Mouse (Mus musculus) spleen, adult 18-20 months (tissue): ENCODE results near the gene Ankrd54.

Experiments
- DNase-seq, 2 experiments: peaks; one replicate each; pipeline ENCODE4 v3.0.0; 2022; ENCODE audit warnings: mixed read lengths in 2 of 2

Gene Ankrd54

DNA sequence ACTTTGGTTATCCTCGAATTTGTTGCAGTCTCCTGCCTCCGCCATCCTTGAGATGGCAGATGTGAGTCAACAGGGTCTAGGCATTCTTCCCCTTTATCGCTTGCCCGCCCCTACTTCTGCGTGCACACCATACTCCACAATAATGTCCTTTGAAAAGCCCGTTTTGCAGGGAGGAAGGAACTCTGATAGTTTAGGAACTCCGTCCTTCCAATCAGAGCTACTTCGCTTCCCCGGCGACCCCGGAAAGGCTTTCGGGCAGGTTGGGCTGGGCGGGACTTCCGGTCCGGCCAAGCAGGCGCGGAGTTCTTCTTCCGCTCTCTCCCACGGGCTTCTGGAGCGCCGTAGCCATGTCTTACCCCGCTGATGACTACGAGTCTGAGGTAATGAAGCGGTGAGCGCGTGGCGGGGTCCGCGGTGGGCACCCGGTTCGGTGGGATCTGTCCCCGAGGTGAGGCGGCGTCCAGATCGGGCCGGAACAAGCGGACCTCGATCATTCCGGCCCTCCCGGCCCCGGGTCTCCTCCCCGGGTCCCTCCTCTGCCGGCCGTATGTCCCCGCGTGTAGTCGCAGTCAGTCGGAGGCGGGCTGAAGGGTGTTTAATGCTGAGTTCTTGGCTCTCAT is 12.3 kb upstream of the Ankrd54 start, which contains the start of gene Eif3l:
Gene Eif3l (plus strand): TSS at position 267 of the 620 bp plus-strand sequence.
- peak; percentile 74 to 78 for DNase-seq

DNA sequence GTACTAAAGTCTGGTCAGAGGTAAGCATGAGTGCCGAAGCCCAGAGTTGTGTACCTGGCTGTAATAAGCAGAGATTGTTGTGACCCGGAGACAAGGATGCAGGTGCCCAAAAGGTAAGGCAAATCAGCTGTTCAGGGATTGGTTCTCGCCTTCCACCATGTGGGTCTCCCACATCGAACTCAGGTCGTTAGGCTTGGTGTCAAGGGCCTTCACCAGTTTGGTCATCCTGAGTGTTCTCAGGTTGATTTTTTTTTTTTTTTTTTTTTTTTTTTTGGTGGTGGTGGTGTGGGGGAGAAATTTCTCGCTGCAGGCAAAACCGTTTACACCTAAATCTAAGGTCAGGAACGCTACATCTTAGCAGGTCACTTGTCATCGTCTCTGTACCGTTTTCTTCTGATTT is 11.8 kb upstream of the Ankrd54 start:
- DNase-seq = no peak

DNA sequence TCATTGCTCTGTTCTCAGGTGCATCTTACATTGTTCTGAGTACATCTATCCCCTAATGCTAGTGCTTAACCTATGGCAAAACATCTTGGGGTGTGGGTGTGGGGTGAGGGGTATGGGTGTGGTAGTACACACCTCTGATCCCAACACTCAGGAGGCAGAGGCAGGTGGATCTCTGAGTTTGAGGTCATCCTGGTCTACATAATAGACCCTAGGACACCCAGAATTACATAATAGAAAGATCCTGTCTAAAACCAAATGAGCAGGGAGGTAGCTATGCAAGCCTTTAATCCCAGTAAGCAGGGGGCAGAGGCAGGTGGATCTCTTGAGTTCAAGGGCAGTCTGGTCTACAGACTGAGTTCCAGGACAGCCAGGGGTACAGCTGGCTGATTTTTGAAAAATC is 11.1 kb upstream of the Ankrd54 start:
- no peak for DNase-seq

DNA sequence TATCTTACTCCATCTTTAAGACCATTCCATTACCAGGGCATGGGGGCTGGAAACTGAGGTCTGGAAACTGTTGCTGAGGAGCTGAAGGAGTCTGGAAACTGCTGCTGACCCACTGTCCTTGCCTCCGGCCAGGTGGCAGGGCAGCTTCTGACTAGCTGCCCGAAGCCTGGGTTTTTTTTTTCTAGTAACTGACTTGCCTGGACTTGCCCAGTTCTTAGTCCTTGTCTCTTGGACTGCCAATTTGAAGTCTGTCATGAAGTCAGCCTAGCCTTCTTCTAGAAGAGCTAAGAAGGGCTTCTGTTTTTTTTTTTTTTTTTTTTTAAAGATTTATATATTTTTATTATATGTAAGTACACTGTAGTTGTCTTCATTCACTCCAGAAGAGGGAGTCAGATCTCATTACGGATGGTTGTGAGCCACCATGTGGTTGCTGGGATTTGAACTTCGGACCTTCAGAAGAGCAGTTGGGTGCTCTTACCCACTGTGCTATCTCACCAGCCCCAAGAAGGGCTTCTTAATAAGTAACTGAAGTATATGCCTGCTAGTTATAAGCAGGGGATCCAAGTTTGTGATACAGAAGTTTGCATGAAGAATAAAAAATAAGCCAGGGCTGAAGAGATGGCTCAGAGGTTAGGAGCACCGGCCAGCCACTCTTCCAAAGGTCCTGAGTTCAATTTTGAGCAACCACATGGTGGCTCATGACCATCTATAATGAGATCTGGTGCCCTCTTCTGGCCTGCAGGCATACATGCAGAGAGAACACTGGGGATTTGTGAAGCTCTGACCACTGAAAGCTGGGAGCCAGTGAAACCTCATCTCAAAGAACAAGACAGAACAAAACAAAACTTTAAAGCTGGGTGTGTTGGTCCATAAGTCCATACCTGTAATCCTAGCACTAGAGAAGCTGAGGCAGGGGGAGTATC is 8.7 kb upstream of the Ankrd54 start:
- DNase-seq = peak in 1 of 2 experiments; percentile 35

DNA sequence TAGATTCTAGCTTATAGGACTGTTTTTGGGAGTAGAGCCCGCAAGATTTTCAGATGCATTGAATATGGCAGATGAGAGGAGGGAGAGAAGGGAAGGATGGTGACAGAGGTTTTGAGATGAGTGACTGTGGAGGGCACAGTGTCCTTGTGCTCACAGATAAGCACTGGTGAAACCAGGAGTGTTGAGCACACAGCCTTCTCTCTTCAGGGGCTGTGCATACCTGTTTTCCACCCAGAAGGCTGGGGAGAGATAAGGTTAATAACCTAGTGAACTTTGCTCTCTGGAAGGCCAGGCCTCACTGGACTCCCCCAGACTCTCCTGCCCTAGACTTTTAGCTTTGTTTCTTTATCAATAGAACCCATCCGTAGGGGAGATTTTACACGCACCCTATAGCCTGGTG is 5.7 kb upstream of the Ankrd54 start:
- DNase-seq = no peak

DNA sequence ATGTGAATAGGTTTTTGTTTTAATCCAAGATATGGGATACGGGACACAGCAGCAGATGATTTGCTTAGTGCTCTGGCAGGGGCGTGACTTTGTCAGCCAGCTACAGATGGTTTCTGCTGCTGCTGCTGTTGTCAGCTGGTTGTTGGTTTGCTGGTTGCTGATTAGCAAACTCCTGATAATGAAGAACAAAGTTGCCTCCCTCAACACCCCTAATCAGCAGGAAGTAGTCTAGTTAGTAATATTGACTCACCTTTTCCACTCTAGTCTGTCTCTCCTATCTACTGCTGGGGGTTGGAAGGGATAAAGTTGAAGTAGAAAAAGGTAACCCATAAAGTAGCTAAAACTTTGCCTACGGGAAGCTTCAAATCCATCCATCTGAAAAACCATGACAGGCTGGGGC is 4.9 kb upstream of the Ankrd54 start:
- no peak for DNase-seq

DNA sequence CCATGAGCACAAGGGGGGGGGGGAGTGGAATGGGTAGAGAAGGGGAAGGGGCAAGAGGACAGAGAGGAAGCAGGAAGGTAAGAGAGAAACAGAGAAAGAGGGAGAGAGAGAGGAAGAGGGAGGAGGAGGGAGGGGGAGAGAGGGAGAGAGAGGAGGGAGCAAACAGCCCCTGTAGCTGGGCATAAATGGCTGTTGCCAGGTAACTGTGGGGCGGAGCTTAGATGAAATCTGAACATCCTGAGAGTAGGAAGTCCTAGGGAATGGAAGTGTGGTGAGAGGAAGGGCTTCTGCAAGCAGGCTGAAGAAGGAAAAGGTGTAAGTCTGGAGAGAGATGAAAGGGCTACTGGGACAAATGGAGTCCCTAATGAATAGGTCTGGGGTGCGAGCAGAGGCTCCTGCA is 3.6 kb upstream of the Ankrd54 start:
- DNase-seq = no peak

DNA sequence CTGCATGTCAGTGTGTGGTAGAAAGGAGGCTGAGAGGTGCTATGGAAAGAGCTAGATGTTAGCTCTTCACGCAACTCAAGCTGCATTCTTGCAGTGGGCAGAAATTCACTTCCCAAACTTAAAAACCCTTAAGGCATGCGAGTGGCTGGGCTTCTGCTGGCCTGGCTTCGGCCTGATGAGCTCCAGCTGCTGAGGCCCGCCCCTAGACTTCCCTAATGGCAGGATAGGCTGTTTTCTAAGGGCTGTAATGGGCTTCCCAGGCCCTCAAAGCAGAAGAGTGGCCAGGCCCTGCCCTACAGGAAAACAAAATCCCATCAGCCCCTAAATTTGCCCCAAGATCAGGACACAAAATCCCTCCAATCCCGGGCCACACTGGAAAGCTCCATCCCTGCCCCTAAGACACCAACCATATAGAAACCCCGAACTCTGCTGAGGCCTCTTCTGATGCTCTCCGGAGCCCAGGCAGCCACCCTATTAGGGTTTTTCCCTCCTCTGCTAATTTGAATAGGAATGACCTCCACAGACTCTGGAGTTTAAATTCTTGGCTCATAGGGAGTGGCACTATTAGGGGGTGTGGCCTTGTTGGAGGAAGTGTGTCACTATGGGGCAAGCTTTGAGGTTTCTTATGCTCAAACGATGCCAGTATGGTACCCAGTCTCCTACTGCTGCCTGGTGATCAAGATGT is 2.5 kb upstream of the Ankrd54 start:
- no peak for DNase-seq

DNA sequence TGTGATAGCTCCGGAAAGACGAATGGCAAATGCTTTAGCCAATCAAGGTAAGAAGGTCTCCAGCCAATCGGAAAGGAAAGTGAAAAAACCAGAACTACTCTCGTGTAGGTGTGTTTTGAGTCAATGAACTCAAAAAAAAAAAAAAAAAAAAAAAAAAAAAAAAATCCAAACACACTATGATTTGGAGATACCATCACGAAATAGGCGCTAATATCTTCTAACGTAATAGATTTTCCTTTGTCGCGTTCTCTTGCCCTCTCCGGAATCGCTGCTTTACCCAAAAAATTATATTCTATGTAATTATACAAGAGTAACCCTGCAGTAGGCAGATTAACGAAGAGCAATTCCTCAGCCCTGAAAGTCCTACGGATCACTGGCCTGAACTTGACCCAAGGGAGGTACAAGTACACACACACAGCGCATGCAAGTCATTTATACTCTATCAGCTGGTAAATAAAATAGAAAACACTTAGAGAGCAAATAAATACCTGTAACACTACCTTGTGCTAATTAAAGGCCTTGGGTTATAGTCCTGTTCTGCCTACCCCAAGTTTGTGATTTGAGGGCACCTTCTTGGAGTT is 557 bp upstream of the Ankrd54 start:
- DNase-seq = no peak

DNA sequence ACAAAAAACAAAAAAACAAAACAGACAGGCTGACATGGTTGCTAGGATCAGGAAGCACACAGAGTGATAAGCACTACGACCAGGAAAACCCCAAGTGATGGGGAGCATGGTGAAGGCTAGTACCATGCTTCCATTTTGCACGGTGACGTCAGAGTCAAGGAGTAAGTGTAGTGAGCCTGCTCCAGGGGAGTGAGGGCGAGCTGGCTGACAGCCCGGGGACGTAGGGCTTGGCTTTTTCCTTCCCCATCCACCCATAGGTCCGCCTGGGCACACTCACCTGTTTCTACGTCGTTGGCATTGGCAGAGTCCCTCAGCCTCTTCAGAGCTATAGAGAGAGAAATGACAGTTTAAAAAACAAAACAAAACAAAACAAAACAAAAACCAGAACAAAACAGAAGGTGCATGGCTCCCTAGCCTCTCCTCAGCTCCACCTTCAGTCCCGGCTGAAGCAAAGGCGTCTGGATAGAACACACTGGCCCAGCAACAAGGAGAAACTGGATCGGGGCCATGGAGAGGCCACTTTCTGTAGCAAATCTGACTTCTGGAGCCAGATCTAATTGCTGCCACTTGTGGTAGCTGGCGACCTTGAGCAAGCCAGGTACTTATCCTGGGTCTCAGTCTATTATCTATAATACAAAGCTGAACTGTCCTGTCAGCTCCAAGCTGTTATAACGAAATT is 1.7 kb downstream of the Ankrd54 start:
- no peak for DNase-seq

DNA sequence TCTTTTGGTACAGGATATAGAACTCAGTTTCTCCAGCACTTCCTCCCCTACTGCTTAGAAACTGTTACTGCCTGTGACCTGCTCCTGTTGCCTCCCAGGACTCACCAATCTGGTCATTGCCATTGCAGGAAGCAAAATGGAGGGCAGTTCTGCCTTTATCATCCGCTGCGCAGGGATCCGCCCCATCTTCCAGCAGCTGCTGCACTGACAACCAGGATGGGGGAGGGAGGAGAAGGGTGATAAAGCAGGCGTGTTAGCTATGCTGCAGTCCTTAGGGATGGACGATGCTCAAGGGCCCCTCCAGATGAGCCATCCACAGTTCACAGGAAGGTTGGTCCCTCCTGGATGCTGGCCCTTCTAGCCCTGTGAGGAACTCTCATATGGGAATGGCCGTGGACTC is 4.8 kb downstream of the Ankrd54 start:
- no peak for DNase-seq

DNA sequence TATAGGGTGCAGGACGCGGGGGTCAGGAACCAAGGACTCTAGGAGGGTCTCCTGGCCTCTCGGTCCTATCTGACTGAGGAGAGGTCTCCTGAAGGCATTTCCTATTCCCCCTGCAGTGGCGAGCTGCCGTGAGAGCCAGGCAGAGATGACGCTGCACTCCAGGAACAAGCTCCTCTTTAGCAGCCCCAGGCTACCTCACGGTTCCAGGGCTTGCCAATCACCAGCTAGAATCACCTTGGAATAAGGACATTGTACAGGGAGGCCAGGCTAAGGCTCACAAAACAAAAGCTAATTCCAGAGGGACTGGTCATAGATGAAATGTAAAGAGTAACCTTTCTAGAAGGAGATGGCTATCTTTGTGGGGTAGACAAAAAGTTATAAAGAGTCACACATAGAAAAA is 6.1 kb downstream of the Ankrd54 start:
- DNase-seq = no peak

DNA sequence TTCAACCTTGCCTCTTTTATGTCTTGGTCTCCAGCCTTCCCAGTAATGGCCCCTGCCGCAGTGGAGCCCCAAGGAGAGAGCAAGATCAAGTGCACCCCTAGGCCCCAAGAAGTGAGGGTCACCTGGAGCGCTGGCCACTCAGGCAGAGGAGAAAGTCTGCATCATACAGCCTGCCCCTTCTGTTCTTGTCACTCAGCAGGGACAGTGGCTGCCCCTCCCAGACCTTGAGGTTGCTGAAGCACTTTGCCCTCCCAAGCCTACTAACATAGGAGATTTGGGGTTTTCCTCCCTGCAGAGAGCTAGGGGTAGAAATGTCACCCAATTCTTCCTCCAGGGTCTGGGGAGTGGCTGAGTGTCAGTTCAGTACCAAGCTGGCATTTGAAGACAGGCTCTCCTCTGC is 10.3 kb downstream of the Ankrd54 start:
- DNase-seq = no peak

DNA sequence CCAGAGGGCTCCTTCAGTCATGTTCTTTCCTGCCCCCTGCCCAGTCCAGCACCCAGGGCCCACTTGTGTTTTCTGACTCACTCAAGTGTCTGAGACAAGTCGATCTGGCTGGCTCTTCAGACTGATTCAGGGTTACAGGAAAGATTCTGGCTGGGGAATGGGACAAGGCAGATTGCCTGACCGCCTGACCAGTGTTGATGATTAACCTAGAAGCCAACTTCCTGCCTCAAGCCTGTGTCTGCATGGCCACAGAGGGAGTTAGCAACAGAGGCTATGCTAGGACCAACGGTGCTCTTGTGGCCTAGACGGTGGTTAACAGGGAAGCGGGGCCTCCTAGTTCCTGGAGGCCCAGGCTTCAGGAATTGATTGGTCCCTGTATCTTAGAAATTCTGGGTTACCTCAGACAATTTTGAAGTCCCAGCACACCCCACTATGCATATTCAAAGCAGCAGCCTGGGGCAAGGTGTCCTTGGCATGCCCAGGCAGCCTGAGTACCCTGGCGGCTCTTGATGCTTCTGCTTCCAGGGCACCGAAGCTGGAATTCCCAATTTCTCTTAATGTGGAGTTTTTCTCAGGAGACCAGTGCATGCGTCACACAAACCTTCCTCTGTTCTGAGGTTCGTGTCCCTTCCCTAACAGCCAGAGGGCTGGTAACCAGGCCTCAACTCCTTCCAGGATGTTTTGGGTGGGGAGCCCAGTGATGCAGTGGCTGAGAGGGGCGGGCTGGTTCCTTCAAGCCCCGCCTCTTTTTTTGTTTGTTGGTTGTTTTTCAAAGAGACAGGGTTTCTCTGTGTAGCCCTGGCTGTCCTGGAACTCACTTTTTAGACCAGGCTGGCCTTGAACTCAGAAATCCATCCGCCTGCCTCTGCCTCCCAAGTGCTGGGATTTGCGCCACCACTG is 11.0 kb downstream of the Ankrd54 start:
- no peak for DNase-seq

DNA sequence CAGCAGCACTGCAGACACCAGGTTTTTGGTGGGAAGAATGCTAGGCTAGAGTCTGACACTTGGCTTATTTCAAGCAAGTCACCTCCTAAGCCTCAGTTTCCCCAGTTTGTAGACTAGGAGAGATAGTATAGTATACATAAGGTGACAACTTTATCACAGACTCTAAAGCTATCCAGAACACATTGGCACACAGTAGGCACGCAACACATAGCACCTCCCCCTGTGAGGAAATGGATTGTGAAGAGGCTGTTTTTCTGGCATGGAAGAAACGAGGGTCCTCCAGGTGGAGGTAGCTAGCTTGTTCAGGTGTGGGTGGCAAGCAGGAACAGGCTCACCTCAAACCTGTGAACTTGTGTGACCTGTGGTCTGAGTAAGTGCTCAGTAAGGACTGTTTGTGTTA is 11.7 kb downstream of the Ankrd54 start:
- DNase-seq = no peak

DNA sequence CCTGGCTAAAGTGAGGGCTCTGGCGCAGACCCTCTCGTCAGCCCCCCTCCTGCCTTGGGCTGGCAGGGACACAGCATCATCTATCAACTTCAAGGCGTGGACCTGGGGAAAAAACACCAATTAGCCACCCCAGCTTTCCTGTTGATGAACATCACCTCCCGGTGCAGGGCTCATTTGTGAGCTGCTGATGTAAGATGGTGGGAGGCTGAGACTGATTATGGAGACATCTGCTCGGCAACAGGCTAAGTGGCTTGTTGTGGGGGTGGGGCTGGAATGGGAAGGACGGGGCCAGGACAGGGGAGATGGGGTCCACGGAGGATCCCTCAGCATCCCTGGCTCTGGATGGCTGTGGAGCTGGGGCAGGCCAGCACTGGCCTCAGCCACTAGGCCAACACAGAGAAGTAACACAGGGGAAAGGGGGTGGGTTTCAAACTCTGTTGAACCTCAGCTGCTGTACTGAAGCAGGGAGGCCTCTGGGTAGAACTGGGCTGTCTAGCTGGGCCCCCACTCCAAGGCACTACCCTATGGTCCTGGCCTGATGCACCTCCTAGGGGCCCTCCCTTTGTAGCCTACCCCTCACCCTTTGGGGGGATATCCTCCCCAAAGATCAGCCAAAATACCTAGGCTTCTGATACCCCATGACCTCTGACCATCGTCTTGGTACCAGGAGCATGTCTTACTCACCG is 12.4 kb downstream of the Ankrd54 start:
- no peak for DNase-seq

DNA sequence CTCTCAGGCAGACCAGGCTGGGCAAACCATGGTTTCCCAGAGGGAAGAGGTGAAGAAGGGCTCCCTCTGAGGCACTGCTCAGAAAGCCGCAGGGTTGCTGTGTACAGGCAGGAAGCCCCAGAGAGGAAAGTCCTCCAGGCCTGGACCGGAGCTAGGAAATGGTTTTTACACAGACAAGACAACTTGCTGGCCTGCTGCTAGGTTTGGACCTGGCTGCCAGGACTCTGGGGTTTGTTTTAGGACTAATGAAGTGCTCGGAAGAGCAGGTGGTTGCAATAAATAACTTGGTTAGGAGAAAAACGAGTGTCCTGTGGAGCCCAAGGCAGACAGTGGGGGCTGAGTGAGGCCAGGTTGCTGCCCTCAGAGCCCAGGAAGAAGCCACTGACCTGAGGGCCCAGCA is 14.5 kb downstream of the Ankrd54 start:
- no peak for DNase-seq

DNA sequence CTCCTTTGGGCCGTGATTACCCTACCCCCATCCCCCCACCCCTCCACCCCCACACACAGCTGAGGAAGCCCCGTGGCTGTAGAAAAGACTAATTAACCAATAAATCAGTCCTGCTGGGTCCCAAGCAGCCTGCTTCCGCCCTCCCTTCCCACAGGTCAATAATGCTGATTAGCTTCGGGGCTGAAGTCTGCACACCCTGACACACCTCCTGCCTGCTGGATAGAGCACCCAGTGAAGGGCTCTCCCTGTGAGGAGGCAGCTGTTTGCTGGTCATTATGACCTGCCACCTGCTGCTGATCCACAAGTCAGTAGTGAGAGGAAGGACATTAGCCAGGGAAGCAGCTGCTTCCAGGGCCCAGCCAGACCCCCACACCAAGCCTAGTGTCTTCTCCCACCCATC is 17.9 kb downstream of the Ankrd54 start:
- DNase-seq = no peak

DNA sequence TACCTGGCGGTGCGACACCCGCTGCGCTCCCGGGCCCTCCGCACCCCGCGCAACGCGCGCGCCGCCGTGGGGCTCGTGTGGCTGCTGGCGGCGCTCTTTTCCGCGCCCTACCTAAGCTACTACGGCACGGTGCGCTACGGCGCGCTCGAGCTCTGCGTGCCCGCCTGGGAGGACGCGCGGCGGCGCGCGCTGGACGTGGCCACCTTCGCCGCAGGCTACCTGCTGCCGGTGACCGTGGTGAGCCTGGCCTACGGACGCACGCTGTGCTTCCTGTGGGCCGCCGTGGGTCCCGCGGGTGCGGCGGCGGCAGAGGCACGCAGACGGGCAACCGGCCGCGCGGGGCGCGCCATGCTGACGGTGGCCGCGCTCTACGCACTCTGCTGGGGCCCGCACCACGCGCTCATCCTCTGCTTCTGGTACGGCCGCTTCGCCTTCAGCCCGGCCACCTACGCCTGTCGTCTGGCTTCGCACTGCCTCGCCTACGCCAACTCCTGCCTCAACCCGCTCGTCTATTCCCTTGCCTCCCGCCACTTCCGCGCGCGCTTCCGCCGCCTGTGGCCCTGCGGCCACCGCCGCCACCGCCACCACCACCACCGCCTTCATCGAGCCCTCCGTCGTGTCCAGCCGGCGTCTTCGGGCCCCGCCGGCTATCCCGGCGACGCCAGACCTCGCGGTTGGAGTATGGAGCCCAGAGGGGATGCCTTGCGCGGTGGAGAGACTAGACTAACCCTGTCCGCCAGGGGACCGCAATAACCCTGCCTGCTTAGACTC is 19.8 kb downstream of the Ankrd54 start:
- DNase-seq = no peak

DNA sequence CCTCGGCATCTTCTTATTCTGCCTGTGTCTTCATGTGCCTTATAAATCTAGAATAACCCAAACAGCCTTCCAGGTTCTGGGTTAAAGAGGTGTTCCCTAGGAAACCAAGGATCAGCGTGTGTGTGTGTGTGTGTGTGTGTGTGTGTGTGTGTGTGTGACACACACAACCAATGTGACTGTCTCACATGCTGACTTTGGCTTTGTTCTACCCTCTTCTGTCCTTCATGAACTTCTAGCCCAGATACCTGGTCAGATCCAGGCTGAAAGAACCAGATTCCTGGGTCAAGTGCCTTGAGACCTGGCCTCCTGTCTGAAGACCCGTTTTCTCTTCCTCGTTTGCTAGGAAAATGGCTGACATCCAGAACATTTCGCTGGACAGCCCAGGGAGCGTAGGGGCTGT is 21.1 kb downstream of the Ankrd54 start, which contains the start of gene Galr3:
Gene Galr3 (plus strand): TSS at position 301 of the 400 bp plus-strand sequence.
- no peak for DNase-seq
